Mouse (Mus musculus) olfactory bulb, adult 2 months (tissue): Measurements from ENCODE around the gene Tmem238l.

Experiments
- CTCF ChIP-seq: fragments of 200-500 bp; IDR thresholded peaks from 2 replicates; pipeline ENCODE4 v1.5.1; 2012; ENCODE audit warnings: low read depth, mild to moderate bottlenecking, low read length, moderate library complexity; ENCODE audit not compliant: insufficient read depth
- POLR2A ChIP-seq: fragments of 200-500 bp; IDR thresholded peaks from 2 replicates; pipeline ENCODE4 v1.6.1; 2012; ENCODE audit warnings: mild to moderate bottlenecking, low read depth, low read length, moderate library complexity; ENCODE audit not compliant: insufficient read depth

- TF ChIP-seq POLR2A (no peak), CTCF (no peak)
These were observed 45.3 kb downstream of the Tmem238l start for GRCm38 (mm10) chr11:67001717-67002116.
